Mouse (Mus musculus): ENCODE measurements around the gene 1700029H14Rik. TPM values are rescaled to one million over a fixed set of nuclear protein-coding genes. Genes with fewer than 3 reads are reported as not detected.

1700029H14Rik gene
- polyA plus RNA-seq, 1 experiment: not detected

DNA sequence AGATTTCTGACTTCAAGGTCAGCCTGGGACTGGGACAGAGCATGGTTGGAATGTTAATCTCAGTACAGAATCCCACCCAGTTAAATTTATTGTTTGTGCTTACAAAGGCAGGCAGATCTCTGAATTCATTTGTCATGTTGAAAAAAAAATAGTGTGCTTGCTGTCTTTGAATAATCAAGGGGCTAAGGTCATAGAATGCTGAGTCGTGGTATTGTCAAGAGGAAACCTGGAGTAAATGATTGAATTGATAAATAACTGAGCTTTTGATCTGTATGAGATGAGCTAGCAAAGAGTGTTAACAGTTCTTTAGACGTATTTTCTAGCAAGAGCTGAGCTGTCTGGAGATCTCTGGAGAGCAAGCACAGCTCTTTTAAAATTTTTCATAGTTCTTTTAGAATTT, 25.2 kb downstream of the 1700029H14Rik start:
- TF ChIP-seq CTCF (IDR thresholded peaks at IDR 0.05; ENCODE audit: insufficient read depth, low read depth, low read length): no peak
- no peak for TF ChIP-seq POLR2A (IDR thresholded peaks at IDR 0.05; ENCODE audit: insufficient read depth, low read depth, low read length)
- Histone ChIP-seq H3K27ac (ENCODE audit: insufficient read depth, low read depth, low read length) (no peak overlapping the region), H3K4me1 (ENCODE audit: control insufficient read depth, insufficient read depth, low read length) (peaks cover 6% of the 10 kb centered on the region), H3K4me3 (ENCODE audit: insufficient read depth, low read depth, low read length) (no peak overlapping the region)
- 80% methylated on average over 2 of the region's 2 CpGs for WGBS

DNA sequence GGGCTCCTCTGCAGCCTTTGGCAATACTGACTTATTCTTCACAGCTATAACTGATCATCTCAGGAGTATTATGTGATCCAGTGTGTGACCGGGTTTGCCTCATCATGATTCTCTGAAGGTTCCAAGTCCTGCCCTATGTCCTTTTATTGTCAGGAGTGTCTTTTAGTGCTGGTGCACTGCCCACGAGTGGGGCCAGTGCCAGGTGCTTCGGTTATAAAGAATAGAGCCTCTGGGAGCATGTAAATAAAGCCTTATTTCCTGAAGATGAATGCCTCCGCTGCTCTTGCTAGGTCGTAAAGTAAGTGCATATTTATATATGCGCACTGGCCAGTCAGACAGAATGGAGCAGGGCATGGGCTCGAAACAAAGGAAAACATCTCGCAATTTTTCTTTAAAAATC, 29.1 kb downstream of the 1700029H14Rik start:
- Histone ChIP-seq H3K27ac (ENCODE audit: insufficient read depth, low read depth, low read length) (no peak overlapping the region), H3K4me3 (ENCODE audit: insufficient read depth, low read depth, low read length) (no peak overlapping the region), H3K4me1 (ENCODE audit: control insufficient read depth, insufficient read depth, low read length) (peaks cover 28% of the 10 kb centered on the region)
- TF ChIP-seq CTCF (IDR thresholded peaks at IDR 0.05; ENCODE audit: insufficient read depth, low read depth, low read length) (no peak), POLR2A (IDR thresholded peaks at IDR 0.05; ENCODE audit: insufficient read depth, low read depth, low read length) (no peak)
- 65% methylated on average over 8 of the region's 8 CpGs for WGBS

DNA sequence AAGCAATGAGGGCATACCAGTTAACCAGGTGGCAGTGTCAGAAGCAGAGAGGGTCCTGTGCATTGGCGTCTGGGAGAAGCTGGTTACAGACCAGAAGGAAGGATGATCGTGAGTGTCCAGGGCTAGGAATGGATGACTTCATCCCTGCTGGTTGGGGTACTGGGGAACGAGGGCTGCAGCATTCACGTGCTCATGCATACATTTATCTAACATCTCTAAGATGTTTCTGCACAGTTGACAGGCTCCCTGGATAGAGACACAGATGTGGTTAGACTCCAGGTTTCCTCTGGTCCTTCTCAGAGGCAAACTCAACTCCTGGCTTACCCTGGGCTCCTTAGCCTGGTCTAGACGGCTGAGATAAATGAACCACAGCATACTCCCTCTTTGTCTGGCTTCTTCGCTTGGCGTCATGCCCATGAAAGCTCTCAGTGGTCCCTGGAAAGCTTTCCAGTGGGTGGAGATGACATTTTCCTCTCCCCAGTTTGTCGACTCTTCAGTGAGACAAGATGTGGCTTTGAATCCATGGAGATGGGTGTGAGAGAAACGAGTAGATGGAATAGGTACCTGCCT, 30.6 kb downstream of the 1700029H14Rik start:
- Histone ChIP-seq H3K4me1 (ENCODE audit: control insufficient read depth, insufficient read depth, low read length) (peaks cover 28% of the 10 kb centered on the region), H3K27ac (ENCODE audit: insufficient read depth, low read depth, low read length) (peak overlapping the region; percentile 49)

DNA sequence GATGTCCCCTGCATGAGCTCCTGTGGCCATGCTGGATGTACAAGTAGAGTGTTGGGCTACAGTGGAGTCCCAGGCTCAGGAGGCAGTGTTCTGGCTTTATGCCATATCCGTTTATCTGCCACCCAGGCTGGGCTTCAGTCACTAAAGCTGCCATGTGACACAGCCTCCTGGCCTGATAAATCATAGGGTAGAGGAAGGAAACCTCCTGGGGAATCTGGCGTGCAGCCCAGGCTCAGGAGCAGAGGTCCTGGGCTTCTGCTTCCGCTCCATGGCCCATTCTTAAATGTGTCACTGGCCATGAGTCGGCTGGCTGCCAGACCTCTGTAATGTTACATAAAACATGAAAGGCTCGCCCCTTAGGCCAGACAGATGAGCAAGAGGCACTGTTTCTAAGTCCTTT, 31.3 kb downstream of the 1700029H14Rik start:
- WGBS: 27% methylated on average over 5 of the region's 5 CpGs
- TF ChIP-seq CTCF (IDR thresholded peaks at IDR 0.05; ENCODE audit: insufficient read depth, low read depth, low read length): no peak
- peak overlapping the region; percentile 49 for H3K27ac ChIP-seq (ENCODE audit: insufficient read depth, low read depth, low read length)

More for the DNA sequence above, 30.6 kb downstream of the 1700029H14Rik start:
- WGBS: 30% methylated on average over 9 of the region's 9 CpGs
- TF ChIP-seq CTCF (IDR thresholded peaks at IDR 0.05; ENCODE audit: insufficient read depth, low read depth, low read length) (no peak), POLR2A (IDR thresholded peaks at IDR 0.05; ENCODE audit: insufficient read depth, low read depth, low read length) (no peak)
- H3K4me3 ChIP-seq (ENCODE audit: insufficient read depth, low read depth, low read length): no peak overlapping the region

DNA sequence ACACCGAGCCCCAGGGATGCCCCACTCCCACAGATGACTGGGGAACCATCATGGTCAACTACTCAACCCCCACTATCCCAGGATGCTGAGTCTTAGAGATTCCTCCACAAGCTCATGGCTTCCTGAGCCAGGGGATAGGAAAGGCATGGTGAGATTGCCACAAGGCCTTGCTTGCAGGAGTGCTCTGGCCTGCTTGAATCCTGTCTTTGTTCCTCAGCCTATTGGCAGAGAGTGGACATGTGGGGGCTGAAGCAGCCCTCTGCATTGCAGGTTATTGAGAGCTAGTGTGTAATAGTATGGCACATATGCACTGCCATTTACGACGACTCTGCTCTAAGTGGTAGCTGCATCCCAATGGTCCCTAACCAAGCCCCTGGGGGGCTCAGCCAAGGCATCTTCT, 31.9 kb downstream of the 1700029H14Rik start:
- 66% methylated on average over 3 of the region's 3 CpGs for WGBS
- peak overlapping the region; percentile 49; the same call in 1 of the 2 replicates for H3K27ac ChIP-seq (ENCODE audit: insufficient read depth, low read depth, low read length)
- TF ChIP-seq POLR2A (IDR thresholded peaks at IDR 0.05; ENCODE audit: insufficient read depth, low read depth, low read length) (no peak), CTCF (IDR thresholded peaks at IDR 0.05; ENCODE audit: insufficient read depth, low read depth, low read length) (no peak)

More for the DNA sequence above, 31.3 kb downstream of the 1700029H14Rik start:
- Histone ChIP-seq H3K4me1 (ENCODE audit: control insufficient read depth, insufficient read depth, low read length) (peaks cover 28% of the 10 kb centered on the region), H3K4me3 (ENCODE audit: insufficient read depth, low read depth, low read length) (no peak overlapping the region)

DNA sequence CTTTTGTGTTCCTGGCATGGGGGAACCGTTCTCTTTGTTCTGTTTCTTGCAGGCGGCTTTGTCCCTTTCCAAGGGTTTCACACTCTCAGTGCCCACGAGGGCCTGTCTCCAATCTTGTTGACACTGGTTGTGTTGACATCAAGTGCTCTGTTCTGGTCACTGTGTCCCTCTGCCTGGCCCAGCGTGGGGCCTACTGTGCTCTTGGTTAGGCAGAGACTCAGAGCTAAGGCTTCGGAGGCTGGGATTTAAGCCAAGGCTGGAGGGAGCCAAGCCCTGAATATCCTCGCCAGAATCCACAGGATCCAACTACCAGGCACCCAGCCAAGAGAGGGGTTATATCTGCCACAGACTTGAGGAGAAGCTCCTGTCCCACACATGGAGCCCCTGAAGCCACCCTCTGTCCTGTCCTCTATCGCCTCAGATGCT, 32.4 kb downstream of the 1700029H14Rik start:
- H3K4me3 ChIP-seq (ENCODE audit: insufficient read depth, low read depth, low read length): no peak overlapping the region
- peaks cover 28% of the 10 kb centered on the region for H3K4me1 ChIP-seq (ENCODE audit: control insufficient read depth, insufficient read depth, low read length)
- 45% methylated on average over 7 of the region's 7 CpGs for WGBS
- no peak for TF ChIP-seq CTCF (IDR thresholded peaks at IDR 0.05; ENCODE audit: insufficient read depth, low read depth, low read length)
- TF ChIP-seq POLR2A (IDR thresholded peaks at IDR 0.05; ENCODE audit: insufficient read depth, low read depth, low read length): no peak
- peak overlapping the region; percentile 49 for H3K27ac ChIP-seq (ENCODE audit: insufficient read depth, low read depth, low read length)

More for the DNA sequence above, 31.9 kb downstream of the 1700029H14Rik start:
- Histone ChIP-seq H3K4me1 (ENCODE audit: control insufficient read depth, insufficient read depth, low read length) (peaks cover 28% of the 10 kb centered on the region), H3K4me3 (ENCODE audit: insufficient read depth, low read depth, low read length) (no peak overlapping the region)

DNA sequence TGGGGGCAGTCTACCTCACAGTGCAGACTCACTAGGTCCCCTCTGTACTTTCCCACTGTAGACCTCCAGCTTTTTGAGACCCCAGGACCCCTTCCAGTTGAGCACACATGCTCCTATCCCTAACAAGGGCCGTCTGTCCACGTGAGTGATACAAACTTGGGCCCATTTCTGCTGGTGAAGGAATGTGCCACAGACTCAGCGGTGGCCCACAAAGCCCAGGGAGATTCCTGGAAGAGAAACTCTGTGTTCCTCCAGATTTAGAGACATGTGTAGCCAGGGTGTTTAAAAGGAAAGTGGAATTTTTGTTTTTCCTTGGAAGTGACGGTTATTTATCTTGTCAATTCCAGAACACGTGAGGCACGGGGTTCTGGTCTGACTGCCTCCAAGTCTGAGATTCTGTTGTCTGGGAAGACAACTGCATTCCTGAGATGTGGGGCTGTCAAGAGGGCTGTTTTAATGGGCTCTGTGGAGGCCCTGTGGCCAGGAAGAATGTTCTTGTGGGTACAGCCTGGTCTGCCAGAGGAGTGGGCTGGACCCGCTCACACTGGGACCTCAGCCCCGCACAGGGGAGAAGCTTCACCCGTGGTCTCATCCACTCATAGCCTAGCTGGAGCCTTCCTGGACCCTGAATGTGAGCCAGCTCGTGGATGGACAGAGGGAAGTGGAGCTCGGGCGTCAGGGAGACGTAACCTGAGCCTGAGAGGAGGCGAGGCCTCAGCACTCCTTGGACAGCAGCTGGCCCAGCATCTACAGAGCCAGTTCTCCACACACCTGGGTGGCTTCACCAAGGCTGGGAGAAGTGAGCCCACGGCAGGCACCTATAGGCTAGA, 33.0 kb downstream of the 1700029H14Rik start:
- TF ChIP-seq CTCF (IDR thresholded peaks at IDR 0.05; ENCODE audit: insufficient read depth, low read depth, low read length) (no peak), POLR2A (IDR thresholded peaks at IDR 0.05; ENCODE audit: insufficient read depth, low read depth, low read length) (no peak)
- H3K4me3 ChIP-seq (ENCODE audit: insufficient read depth, low read depth, low read length): no peak overlapping the region
- whole genome bisulfite sequencing: 79% methylated on average over 15 of the region's 15 CpGs
- peak overlapping the region; percentile 32; the same call in 1 of the 2 replicates for H3K27ac ChIP-seq (ENCODE audit: insufficient read depth, low read depth, low read length)
- peaks cover 28% of the 10 kb centered on the region for H3K4me1 ChIP-seq (ENCODE audit: control insufficient read depth, insufficient read depth, low read length)

DNA sequence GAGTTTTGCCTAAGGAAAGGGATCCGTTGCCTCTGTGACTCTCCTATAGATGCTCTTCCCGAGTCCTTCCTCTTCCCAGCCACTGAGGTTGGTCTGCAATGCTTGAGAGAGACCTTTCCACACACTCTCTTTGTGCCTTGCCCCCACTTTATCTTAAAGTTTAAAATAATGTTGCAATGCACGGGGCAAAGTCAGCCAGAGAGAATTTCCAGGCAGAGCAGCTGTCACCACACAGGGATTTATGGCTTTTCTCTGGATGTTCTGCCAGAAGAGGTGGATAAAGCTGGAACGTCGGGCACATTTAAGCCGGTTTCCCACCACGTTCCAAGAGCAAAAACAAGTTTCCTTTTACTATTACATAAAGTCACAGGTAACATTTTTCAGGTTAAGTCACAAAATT, 40.9 kb downstream of the 1700029H14Rik start:
- no peak for TF ChIP-seq CTCF (IDR thresholded peaks at IDR 0.05; ENCODE audit: insufficient read depth, low read depth, low read length)
- no peak for TF ChIP-seq POLR2A (IDR thresholded peaks at IDR 0.05; ENCODE audit: insufficient read depth, low read depth, low read length)
- H3K4me1 ChIP-seq (ENCODE audit: control insufficient read depth, insufficient read depth, low read length): no peaks in the 10 kb centered on the region
- no peak overlapping the region for H3K4me3 ChIP-seq (ENCODE audit: insufficient read depth, low read depth, low read length)
- 82% methylated on average over 7 of the region's 7 CpGs for WGBS
- no peak overlapping the region for H3K27ac ChIP-seq (ENCODE audit: insufficient read depth, low read depth, low read length)

DNA sequence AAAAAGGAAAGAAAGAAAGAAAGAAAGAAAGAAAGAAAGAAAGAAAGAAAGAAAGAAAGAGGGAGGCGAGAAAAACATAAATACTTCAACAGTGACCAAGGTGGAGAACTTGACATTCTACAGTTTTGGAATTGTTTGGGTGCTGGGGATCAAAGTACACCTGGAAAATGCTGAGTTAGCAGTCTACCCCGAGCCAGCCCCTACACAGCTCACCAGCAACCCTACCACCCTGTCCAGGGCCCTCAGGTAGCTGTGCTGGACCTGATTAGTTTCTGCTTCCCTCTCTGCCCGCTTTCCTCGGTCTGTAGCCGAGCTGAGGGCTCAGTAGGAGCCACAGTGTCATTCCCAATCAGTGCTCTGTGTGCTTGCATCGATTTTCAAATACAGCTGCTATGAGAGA, 41.9 kb downstream of the 1700029H14Rik start:
- TF ChIP-seq POLR2A (IDR thresholded peaks at IDR 0.05; ENCODE audit: insufficient read depth, low read depth, low read length) (no peak), CTCF (IDR thresholded peaks at IDR 0.05; ENCODE audit: insufficient read depth, low read depth, low read length) (no peak)
- Histone ChIP-seq H3K4me3 (ENCODE audit: insufficient read depth, low read depth, low read length) (no peak overlapping the region), H3K27ac (ENCODE audit: insufficient read depth, low read depth, low read length) (no peak overlapping the region), H3K4me1 (ENCODE audit: control insufficient read depth, insufficient read depth, low read length) (peaks cover 7% of the 10 kb centered on the region; the same call in 1 of the 2 replicates)
- WGBS: 79% methylated on average over 6 of the region's 6 CpGs
